Mouse (Mus musculus) testis, adult 2 months (tissue): ENCODE data around the gene Gm39566. TPM values are rescaled to one million over a fixed set of nuclear protein-coding genes. Genes with fewer than 3 reads are reported as not detected.

Source experiments
- H3K27ac ChIP-seq: fragments of 200-500 bp; 2 replicates; pipeline ENCODE4 v1.5.1; 2012; ENCODE audit warnings: low read depth, low read length; ENCODE audit not compliant: control insufficient read depth, insufficient read depth
- H3K27me3 ChIP-seq: fragments of 200-500 bp; 2 replicates; pipeline ENCODE4 v1.6.1; 2012; ENCODE audit warnings: mild to moderate bottlenecking, low read length, moderate library complexity; ENCODE audit not compliant: control insufficient read depth, insufficient read depth
- H3K36me3 ChIP-seq: fragments of 200-500 bp; 2 replicates; pipeline ENCODE4 v1.6.1; 2012; ENCODE audit warnings: mild to moderate bottlenecking, low read length; ENCODE audit not compliant: control insufficient read depth, insufficient read depth
- H3K4me1 ChIP-seq: fragments of 200-500 bp; 2 replicates; pipeline ENCODE4 v1.6.1; 2012; ENCODE audit warnings: low read length; ENCODE audit not compliant: control insufficient read depth, insufficient read depth
- H3K4me3 ChIP-seq: fragments of 200-500 bp; 2 replicates; pipeline ENCODE4 v1.5.1; 2012; ENCODE audit warnings: low read depth, mild to moderate bottlenecking, low read length, moderate library complexity, mixed read lengths; ENCODE audit not compliant: control insufficient read depth
- CTCF ChIP-seq: fragments of 200-500 bp; IDR thresholded peaks from 2 replicates; pipeline ENCODE4 v1.5.1; 2012; ENCODE audit warnings: low read depth, mild to moderate bottlenecking, inconsistent platforms, low read length, moderate library complexity; ENCODE audit not compliant: control insufficient read depth, insufficient read depth, insufficient replicate concordance
- POLR2A ChIP-seq: fragments of 200-500 bp; IDR thresholded peaks from 2 replicates; pipeline ENCODE4 v1.6.1; 2012; ENCODE audit warnings: low read depth, mild to moderate bottlenecking, inconsistent platforms, low read length, moderate library complexity; ENCODE audit not compliant: control insufficient read depth
- polyA plus RNA-seq: library from polyadenylated mRNA; depleted of rRNA; stranded (reverse); fragments of >200 nt; gene quantifications from 2 replicates; pipeline ENCODE4 v1.2.3, GENCODE M21; 2012

The Gm39566 gene
- polyA plus RNA-seq, 1 experiment = 193 TPM

DNA sequence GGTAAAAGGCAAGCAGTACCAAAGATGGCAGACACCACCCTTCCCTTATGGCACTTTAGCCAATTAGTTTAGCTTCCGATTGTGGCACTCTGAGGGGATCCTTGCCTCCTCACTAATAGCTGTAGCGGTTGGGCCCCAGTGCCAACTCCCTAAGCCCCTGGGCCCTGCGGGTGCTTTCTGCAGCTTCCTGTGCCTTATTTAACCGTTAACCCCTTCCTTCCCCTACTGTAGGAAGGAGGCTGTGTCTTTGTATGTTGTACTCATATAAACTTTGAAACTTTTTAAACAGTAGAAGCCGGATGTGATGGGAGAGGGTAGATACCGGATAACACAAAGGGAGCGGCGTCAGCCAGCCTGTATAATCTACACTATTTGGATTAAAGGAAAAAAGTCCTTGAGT is 35.7 kb upstream of the Gm39566 start:
- H3K27ac ChIP-seq = no peak overlapping the region
- TF ChIP-seq CTCF (no peak), POLR2A (no peak)
- no peak overlapping the region for H3K4me3 ChIP-seq
- no peaks in the 10 kb centered on the region for H3K36me3 ChIP-seq
- no peaks in the 10 kb centered on the region for H3K27me3 ChIP-seq
- peaks cover 16% of the 10 kb centered on the region for H3K4me1 ChIP-seq

DNA sequence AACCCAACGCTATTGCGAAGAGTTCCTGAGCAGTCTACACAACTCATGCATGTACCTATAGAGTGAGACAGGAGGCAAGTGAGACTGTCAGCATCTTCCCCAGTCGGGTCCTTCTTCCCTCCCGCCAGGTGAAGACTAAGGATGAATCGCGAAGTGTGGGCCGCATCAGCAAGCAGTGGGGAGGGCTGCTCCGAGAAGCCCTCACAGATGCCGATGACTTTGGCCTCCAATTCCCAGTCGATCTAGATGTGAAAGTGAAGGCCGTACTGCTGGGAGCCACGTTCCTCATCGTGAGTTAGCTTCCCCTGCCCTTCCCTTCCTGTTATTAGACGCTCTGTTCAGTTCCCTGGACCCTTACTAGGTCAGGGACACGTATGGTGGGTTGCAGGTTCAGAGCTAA is 34.8 kb upstream of the Gm39566 start:
- Histone ChIP-seq H3K27ac (no peak overlapping the region), H3K4me1 (peaks cover 9% of the 10 kb centered on the region), H3K27me3 (no peaks in the 10 kb centered on the region), H3K4me3 (no peak overlapping the region), H3K36me3 (no peaks in the 10 kb centered on the region)
- TF ChIP-seq POLR2A = no peak
- no peak for TF ChIP-seq CTCF

DNA sequence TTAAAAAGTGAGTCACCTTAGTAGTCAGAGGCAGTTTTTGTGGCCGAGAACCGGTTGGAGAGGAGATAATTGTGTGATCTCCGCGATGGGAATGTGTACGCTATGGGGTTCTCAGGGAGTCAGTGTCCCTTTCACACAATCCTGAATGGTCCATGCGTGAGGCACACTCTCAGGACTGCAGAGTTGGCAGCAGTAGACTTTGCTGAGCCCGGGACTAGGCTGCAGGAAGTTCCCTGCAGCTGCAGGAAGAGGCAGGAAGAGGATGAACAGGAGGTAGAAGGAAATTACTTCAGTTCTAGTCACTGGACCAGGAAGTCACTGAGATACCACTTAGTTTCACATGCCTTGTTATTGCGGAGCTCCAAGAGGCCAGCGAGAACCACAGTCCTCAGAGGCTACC is 34.0 kb upstream of the Gm39566 start:
- Histone ChIP-seq H3K36me3 (no peaks in the 10 kb centered on the region), H3K4me3 (no peak overlapping the region), H3K4me1 (peaks cover 6% of the 10 kb centered on the region), H3K27ac (no peak overlapping the region), H3K27me3 (no peaks in the 10 kb centered on the region)
- no peak for TF ChIP-seq POLR2A
- no peak for TF ChIP-seq CTCF

DNA sequence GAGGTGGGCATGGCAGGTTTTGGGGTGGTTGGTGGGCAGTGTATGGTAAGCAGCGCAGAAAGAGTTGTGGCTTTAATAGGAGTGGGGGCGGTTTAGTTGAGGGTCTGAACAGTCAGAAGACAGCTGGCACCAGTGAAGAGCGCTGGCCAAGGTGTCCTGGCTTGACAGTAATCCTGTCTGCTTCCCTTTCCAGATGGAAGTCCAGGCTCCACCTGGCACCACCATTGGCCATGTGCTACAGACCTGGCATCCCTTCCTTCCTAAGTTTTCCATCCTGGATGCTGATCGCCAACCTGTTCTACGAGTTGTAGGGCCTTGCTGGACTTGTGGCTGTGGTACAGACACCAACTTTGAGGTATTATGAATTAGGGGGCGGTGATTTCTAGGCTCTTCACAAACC is 32.9 kb upstream of the Gm39566 start:
- no peak overlapping the region for H3K4me3 ChIP-seq

DNA sequence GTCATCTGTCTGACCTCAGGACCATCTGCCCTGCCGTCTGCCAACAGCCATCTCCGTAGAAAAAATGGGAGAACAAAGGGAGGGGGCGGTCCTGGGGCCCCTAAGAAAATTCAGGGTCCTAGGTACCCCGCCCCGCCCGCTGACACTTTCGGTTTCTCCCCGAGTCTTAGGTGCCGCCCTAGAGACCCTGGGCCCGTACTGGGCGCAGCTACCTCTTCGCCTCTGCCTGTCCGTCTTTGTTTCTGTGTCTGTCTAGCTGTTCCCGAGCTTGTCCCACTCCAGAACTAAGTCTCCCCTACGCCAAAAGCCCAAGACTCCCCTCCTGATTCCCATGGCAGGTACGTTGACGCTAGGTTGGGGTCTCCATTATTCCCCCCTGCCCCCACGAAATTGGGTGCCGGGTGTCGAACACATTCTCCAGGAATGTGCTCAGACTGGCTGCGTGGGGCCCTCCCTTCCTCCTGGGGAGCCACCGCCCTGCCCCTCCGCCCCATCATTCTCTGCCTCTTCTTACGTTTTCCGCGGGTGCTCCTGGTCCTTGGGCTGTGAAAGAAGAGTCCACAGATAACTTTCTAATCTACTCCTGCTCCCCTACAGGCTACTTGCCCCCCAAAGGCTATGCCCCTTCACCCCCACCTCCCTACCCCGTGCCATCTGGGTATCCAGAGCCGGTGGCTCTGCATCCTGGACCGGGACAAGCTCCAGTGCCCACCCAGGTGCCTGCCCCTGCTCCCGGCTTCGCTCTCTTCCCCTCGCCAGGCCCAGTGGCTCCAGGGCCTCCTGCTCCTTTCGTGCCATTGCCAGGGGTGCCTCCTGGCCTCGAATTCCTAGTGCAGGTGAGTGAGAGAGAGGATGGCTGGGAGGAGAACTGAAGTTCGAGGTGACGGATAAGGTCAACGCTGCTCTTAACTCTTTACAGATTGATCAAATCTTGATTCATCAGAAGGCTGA is 31.9 kb upstream of the Gm39566 start:
- Histone ChIP-seq H3K36me3 (no peaks in the 10 kb centered on the region), H3K27ac (no peak overlapping the region)
- TF ChIP-seq CTCF = no peak
- TF ChIP-seq POLR2A = no peak

More for the DNA sequence above, 32.9 kb upstream of the Gm39566 start:
- no peaks in the 10 kb centered on the region for H3K36me3 ChIP-seq
- no peaks in the 10 kb centered on the region for H3K27me3 ChIP-seq
- no peak for TF ChIP-seq POLR2A
- TF ChIP-seq CTCF = no peak
- no peak overlapping the region for H3K27ac ChIP-seq
- H3K4me1 ChIP-seq = peaks cover 6% of the 10 kb centered on the region

DNA sequence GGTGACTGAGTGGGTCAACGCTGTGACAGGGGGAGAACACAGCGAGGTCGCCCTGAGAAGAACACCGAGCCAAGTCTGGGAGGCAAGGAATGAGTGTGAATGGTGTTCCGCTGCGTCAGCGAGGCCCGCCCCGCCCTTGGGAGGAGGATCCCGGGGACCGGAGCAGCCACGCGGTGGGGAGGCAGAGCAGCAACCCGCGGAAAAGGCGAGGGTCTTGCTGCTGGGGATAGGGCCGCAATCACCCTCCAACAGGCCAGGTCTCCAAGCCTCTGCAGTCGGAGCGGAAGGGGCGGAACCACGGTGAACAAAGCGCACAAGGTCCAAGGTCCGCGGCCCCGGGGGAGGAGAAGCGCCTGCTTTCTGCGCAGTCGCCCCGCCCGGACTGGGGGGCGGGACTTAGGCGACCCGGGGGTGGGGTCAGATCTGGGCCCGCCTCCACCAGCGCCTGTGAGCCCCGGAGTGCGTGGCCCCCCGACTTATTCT is 31.1 kb upstream of the Gm39566 start, which contains the start of gene Plscr3:
TSS of gene Plscr3 (plus strand) at position 179 of the 483 bp plus-strand sequence.
- no peaks in the 10 kb centered on the region for H3K36me3 ChIP-seq
- TF ChIP-seq POLR2A = peak; percentile 36; the same call in 1 of the 2 replicates
- TF ChIP-seq CTCF = no peak
- H3K27ac ChIP-seq = peak within 1 kb of the TSS; percentile 83
- no peaks in the 10 kb centered on the region for H3K27me3 ChIP-seq
- H3K4me3 ChIP-seq = peak within 1 kb of the TSS; percentile 86
- H3K4me1 ChIP-seq = peaks cover 6% of the 10 kb centered on the region

More for the DNA sequence above, 31.9 kb upstream of the Gm39566 start:
- H3K4me3 ChIP-seq = peak overlapping the region; percentile 86
- peaks cover 6% of the 10 kb centered on the region for H3K4me1 ChIP-seq
- H3K27me3 ChIP-seq = no peaks in the 10 kb centered on the region

DNA sequence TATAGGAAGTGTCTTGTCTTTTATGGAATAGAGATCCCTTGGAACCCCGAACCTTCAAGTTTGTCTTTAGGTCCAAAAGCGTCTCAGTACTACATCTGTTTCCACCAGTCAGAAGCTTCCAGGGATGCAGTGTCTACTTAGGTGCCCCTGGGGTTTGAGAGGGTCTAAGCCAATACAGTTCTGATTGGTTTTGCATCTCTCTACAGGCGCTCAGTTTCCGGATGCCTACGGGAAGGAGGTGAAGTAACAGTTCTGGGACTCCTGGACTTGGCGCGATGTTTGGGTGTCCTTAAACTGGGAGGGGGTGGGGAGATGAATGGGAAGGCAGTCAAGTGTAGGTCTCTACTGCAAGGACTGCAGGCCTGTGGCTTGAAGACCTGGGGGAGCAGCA is 23.6 kb upstream of the Gm39566 start:
- H3K4me1 ChIP-seq = peaks cover 36% of the 10 kb centered on the region
- TF ChIP-seq POLR2A (no peak), CTCF (no peak)
- H3K36me3 ChIP-seq = no peaks in the 10 kb centered on the region
- H3K27me3 ChIP-seq = no peaks in the 10 kb centered on the region
- peak overlapping the region; percentile 63 for H3K4me3 ChIP-seq
- H3K27ac ChIP-seq = 0 out of 2 replicates have a peak overlapping the region, but pooled peaks have one; percentile 0
